Mouse (Mus musculus) embryonic fibroblast, embryonic 13.5 days (primary cell): ENCODE data around the gene Spsb1.

Experiments used
- CTCF ChIP-seq: IDR thresholded peaks from 2 replicates; pipeline ENCODE4 v1.5.1; 2011; ENCODE audit warnings: mild to moderate bottlenecking, control low read depth, low read length, moderate library complexity, borderline replicate concordance; ENCODE audit not compliant: insufficient read depth
- POLR2A ChIP-seq: IDR thresholded peaks from 2 replicates; pipeline ENCODE4 v1.6.1; 2011; ENCODE audit warnings: low read depth, mild to moderate bottlenecking, control low read depth, low read length, moderate library complexity

DNA sequence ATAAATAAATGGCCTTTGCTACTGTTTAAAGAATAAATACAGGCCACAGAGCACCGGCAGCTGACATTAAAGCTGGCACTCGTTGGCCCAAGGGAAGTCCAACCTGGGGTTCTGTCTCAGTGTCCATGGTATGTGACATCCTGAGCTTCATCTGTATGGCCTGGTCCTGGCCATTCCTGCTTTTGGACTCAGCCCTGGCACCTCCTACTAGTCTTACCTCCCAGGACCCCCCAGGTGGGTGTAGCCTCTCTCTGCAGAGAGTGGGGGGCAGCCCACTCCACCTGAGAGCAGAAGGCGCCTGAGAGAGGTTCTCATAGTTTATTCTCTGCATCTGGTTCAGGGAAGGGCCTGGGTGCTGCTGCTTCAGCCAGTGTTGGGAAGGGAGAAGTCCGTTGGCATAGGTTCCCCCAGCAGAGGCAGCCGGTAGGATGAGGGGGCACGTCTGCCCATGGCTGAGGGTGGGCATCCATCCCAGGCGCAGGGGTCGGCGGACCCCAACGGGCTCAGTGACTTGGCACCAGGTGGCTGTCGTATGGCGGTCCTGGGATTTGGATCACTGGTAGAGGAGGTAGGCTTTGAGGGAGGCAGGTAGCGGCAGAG is 57.1 kb downstream of the Spsb1 start:
- TF ChIP-seq CTCF: no peak
- no peak for TF ChIP-seq POLR2A
